In the genomic region with DNA sequence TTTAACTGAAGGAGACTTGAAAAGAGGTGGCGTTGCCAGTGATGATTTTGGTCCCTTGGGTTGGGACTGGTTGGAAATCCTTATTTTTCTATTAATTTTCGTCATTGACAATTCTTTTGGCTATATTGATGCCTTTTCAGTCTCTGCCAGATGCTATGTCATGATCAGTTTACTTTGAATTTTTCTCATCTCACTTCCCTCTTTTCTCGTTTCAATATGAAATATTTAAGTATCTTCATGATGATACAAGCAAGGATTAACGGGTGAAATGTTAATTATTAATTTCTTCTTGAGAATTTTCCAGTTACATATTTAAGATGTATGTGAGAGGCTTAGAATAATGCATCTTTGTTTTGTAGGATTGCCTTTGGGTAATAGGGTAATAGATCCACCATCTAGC, we compare ENCODE assay signal across 8 mouse cellular contexts. TPM values are rescaled to one million over a fixed set of nuclear protein-coding genes. Genes with fewer than 3 reads are reported as not detected.
DNase-seq lines count a peak whose midpoint lies in the region; ATAC-seq and TF ChIP-seq lines count a peak whose summit lies in the region.

No protein-coding gene starts in this region.

- H3K9ac ChIP-seq in heart, embryonic 15.5 days = peak overlapping the region; percentile 95
- H3K9ac ChIP-seq in ES-E14 (ENCODE audit: insufficient read depth, low read depth, low read length, poor library complexity, severe bottlenecking) = 0 out of 2 replicates have a peak overlapping the region, but pooled peaks have one; percentile 91
- H3K9ac ChIP-seq in forebrain, postnatal 0 days = peak overlapping the region; percentile 100
- H3K9ac ChIP-seq in liver, postnatal 0 days (replicated peaks) = peak overlapping the region; percentile 100

- no peak for ATAC-seq in heart, embryonic 15.5 days (replicated peaks; ENCODE audit: insufficient number of reproducible peaks, insufficient read depth, low FRiP score, low read depth)
- no peak for ATAC-seq in forebrain, postnatal 0 days
- ATAC-seq in liver, postnatal 0 days = no peak

- DNase-seq in heart, postnatal 36 days = no peak
- DNase-seq in ES-E14 (ENCODE audit: low read depth, low spot score) = no peak
- no peak for DNase-seq in forebrain, postnatal 0 days
- no peak for DNase-seq in liver, postnatal 0 days
- DNase-seq in left cerebral cortex, postnatal 25 days (ENCODE audit: low spot score in 2 of 2) = no peak
- no peak for DNase-seq in frontal cortex, adult 2 months (ENCODE audit: extremely low spot score in 1 of 2, low spot score in 1 of 2)
- DNase-seq in B cell, adult 2 months = no peak

- intact Hi-C loops in heart, postnatal 36 days (cut with DNase I) = no loop called here
- intact Hi-C loops in left cerebral cortex, postnatal 25 days (cut with DNase I) = loop anchor here (5.0 kb wide), 1 partner anchor 52 kb away; no protein-coding TSS in a partner anchor

- TF ChIP-seq EP300 in liver, postnatal 0 days (IDR thresholded peaks at IDR 0.05; ENCODE audit: low read depth) = no peak

- H3K27ac ChIP-seq in heart, embryonic 15.5 days = peak overlapping the region; percentile 98
- no peak overlapping the region for H3K27ac ChIP-seq in ES-E14 (ENCODE audit: insufficient read depth, low read depth, low read length, poor library complexity, severe bottlenecking)
- peak overlapping the region; percentile 100 for H3K27ac ChIP-seq in forebrain, postnatal 0 days (ENCODE audit: low read depth, low read length)
- H3K27ac ChIP-seq in liver, postnatal 0 days (ENCODE audit: low read depth) = peak overlapping the region; percentile 100

- 14% methylated on average over 4 of the region's 4 CpGs for WGBS in heart, embryonic 15.5 days
- 14% methylated on average over 4 of the region's 4 CpGs for WGBS in forebrain, postnatal 0 days
- 16% methylated on average over 4 of the region's 4 CpGs for WGBS in liver, postnatal 0 days (ENCODE audit: insufficient replicate concordance)

- peak overlapping the region; percentile 83 for H3K4me2 ChIP-seq in heart, embryonic 15.5 days
- peak overlapping the region; percentile 75 for H3K4me2 ChIP-seq in forebrain, postnatal 0 days (ENCODE audit: low read depth)
- H3K4me2 ChIP-seq in liver, postnatal 0 days (ENCODE audit: low read depth, low read length) = peak overlapping the region; percentile 93

- H3K4me3 ChIP-seq in heart, embryonic 15.5 days = peak overlapping the region; percentile 99
- peak overlapping the region; percentile 85 to 88 for H3K4me3 ChIP-seq in ES-E14 (ENCODE audit: insufficient read depth in 1 of 2, low read depth in 1 of 2, low read length in 2 of 2, poor library complexity in 1 of 2, severe bottlenecking in 1 of 2)
- H3K4me3 ChIP-seq in forebrain, postnatal 0 days (ENCODE audit: low read depth, low read length) = peak overlapping the region; percentile 99
- H3K4me3 ChIP-seq in liver, postnatal 0 days (ENCODE audit: low read depth, low read length) = peak overlapping the region; percentile 99

- peaks cover 12% of the 10 kb centered on the region for H3K4me1 ChIP-seq in heart, embryonic 15.5 days (replicated peaks)
- H3K4me1 ChIP-seq in ES-E14 (ENCODE audit: control insufficient read depth in 2 of 2, insufficient read depth in 2 of 2, low read length in 2 of 2, poor library complexity in 1 of 2) = peaks cover 3 to 8% of the 10 kb centered on the region in 2 experiments; a peak in 2 of 4 replicates
- H3K4me1 ChIP-seq in forebrain, postnatal 0 days (ENCODE audit: insufficient read depth) = peaks cover 10% of the 10 kb centered on the region
- H3K4me1 ChIP-seq in liver, postnatal 0 days (ENCODE audit: insufficient read depth) = peaks cover 16% of the 10 kb centered on the region

- no peak for TF ChIP-seq CTCF in forebrain, postnatal 0 days (IDR thresholded peaks at IDR 0.05; ENCODE audit: low read depth)
- TF ChIP-seq CTCF in liver, postnatal 0 days (IDR thresholded peaks at IDR 0.05; ENCODE audit: low read depth) = no peak

- no peaks in the 10 kb centered on the region for H3K27me3 ChIP-seq in heart, embryonic 15.5 days
- no peaks in the 10 kb centered on the region for H3K27me3 ChIP-seq in forebrain, postnatal 0 days (ENCODE audit: insufficient read depth, low read length)
- no peaks in the 10 kb centered on the region for H3K27me3 ChIP-seq in liver, postnatal 0 days (ENCODE audit: insufficient read depth, low read length)

- no peaks in the 10 kb centered on the region for H3K36me3 ChIP-seq in heart, embryonic 15.5 days
- no peaks in the 10 kb centered on the region for H3K36me3 ChIP-seq in ES-E14 (ENCODE audit: control insufficient read depth, insufficient read depth, low read length, poor library complexity, severe bottlenecking)
- H3K36me3 ChIP-seq in forebrain, postnatal 0 days (ENCODE audit: insufficient read depth) = no peaks in the 10 kb centered on the region
- no peaks in the 10 kb centered on the region for H3K36me3 ChIP-seq in liver, postnatal 0 days (replicated peaks; ENCODE audit: insufficient read depth, low read length)

- in situ Hi-C loops in ES-E14 (cut with MboI; ENCODE audit: low sequenced_read_pairs in 2 of 2, unreplicated experiment in 2 of 2) = no loop called here

- no peaks in the 10 kb centered on the region for H3K9me3 ChIP-seq in heart, embryonic 15.5 days (replicated peaks)
- no peaks in the 10 kb centered on the region for H3K9me3 ChIP-seq in ES-E14 (ENCODE audit: control insufficient read depth, insufficient read depth, low read depth, low read length)
- no peaks in the 10 kb centered on the region for H3K9me3 ChIP-seq in forebrain, postnatal 0 days (ENCODE audit: low read length)
- H3K9me3 ChIP-seq in liver, postnatal 0 days (ENCODE audit: low read length) = no peaks in the 10 kb centered on the region

TF ChIP-seq in ES-E14, 5 proteins besides CTCF, POLR2A, EP300 and RAD21:
- TF ChIP-seq ZNF384 (IDR thresholded peaks at IDR 0.05; ENCODE audit: low read depth, low read length) = no peak
- TF ChIP-seq MAFK (IDR thresholded peaks at IDR 0.05; ENCODE audit: insufficient read depth, low read depth, low read length) = no peak
- TF ChIP-seq HCFC1 (IDR thresholded peaks at IDR 0.05; ENCODE audit: borderline replicate concordance, insufficient read depth, low read length) = no peak
- no peak for TF ChIP-seq CHD2 (IDR thresholded peaks at IDR 0.05; ENCODE audit: low read depth, low read length)
- TF ChIP-seq ZC3H11A (IDR thresholded peaks at IDR 0.05; ENCODE audit: borderline replicate concordance, low read depth, low read length) = no peak

RNA-seq across cellular contexts. Expression of a gene that starts 0.8 kb away (rescaled TPM):
- 72.2 and 89.3 TPM in 2 replicates for polyA plus RNA-seq in heart, embryonic 15.5 days (2015; fragmentation: Nextera tagmentation; extraction: Ambion mirVana)
- 10 to 100 TPM; 66.3 to 73.0 TPM for total RNA-seq in heart, postnatal 36 days (2021)
- 27.9 and 30.9 TPM in 2 replicates for total RNA-seq in ES-E14 (2012; rRNA removed)
- 28.9 and 44.9 TPM in 2 replicates for total RNA-seq in forebrain, postnatal 0 days (2014; rRNA removed)
- polyA plus RNA-seq in forebrain, postnatal 0 days (2015; fragmentation: Nextera tagmentation; extraction: Ambion mirVana) = 88.4 and 97.7 TPM in 2 replicates
- polyA plus RNA-seq in liver, postnatal 0 days (2015; fragmentation: Nextera tagmentation; extraction: Ambion mirVana) = 52.5 and 54.5 TPM in 2 replicates
- total RNA-seq in left cerebral cortex, postnatal 25 days (2021) = 10 to 100 TPM; 64.9 to 66.2 TPM
- 63.8 and 76.5 TPM in 2 replicates for polyA plus RNA-seq in frontal cortex, adult 2 months (2012; rRNA removed)

RNA-seq across cellular contexts. Expression of a gene that starts 1.7 kb away (rescaled TPM):
- 85.1 and 85.5 TPM in 2 replicates for polyA plus RNA-seq in heart, embryonic 15.5 days (2015; fragmentation: Nextera tagmentation; extraction: Ambion mirVana)
- 10 to 100 TPM; 65.6 to 68.0 TPM for total RNA-seq in heart, postnatal 36 days (2021)
- 58.7 and 61.8 TPM in 2 replicates for total RNA-seq in ES-E14 (2012; rRNA removed)
- 299 and 313 TPM in 2 replicates for total RNA-seq in forebrain, postnatal 0 days (2014; rRNA removed)
- polyA plus RNA-seq in forebrain, postnatal 0 days (2015; fragmentation: Nextera tagmentation; extraction: Ambion mirVana) = 258 and 305 TPM in 2 replicates
- polyA plus RNA-seq in liver, postnatal 0 days (2015; fragmentation: Nextera tagmentation; extraction: Ambion mirVana) = 44.8 and 51.0 TPM in 2 replicates
- 100 to 1,000 TPM; 394 to 433 TPM for total RNA-seq in left cerebral cortex, postnatal 25 days (2021)
- polyA plus RNA-seq in frontal cortex, adult 2 months (2012; rRNA removed) = 212 and 257 TPM in 2 replicates

RNA-seq across cellular contexts. Expression of a gene that starts 53.3 kb away (rescaled TPM):
- 1.7 and 4.7 TPM in 2 replicates for polyA plus RNA-seq in heart, embryonic 15.5 days (2015; fragmentation: Nextera tagmentation; extraction: Ambion mirVana)
- 1 to 10 TPM; 2.6 to 2.7 TPM for total RNA-seq in heart, postnatal 36 days (2021)
- total RNA-seq in ES-E14 (2012; rRNA removed) = 4.4 and 4.7 TPM in 2 replicates
- 14.8 and 20.4 TPM in 2 replicates for total RNA-seq in forebrain, postnatal 0 days (2014; rRNA removed)
- polyA plus RNA-seq in forebrain, postnatal 0 days (2015; fragmentation: Nextera tagmentation; extraction: Ambion mirVana) = 22.1 and 22.8 TPM in 2 replicates
- 0.60 and 0.72 TPM in 2 replicates for polyA plus RNA-seq in liver, postnatal 0 days (2015; fragmentation: Nextera tagmentation; extraction: Ambion mirVana)
- total RNA-seq in left cerebral cortex, postnatal 25 days (2021) = 100 to 1,000 TPM; 111 to 128 TPM
- 397 and 493 TPM in 2 replicates for polyA plus RNA-seq in frontal cortex, adult 2 months (2012; rRNA removed)
